Mouse (Mus musculus) hindbrain, embryonic 15.5 days (tissue): ENCODE results near the gene Gk5. TPM values are rescaled to one million over a fixed set of nuclear protein-coding genes. Genes with fewer than 3 reads are reported as not detected.

ENCODE experiments used
- ATAC-seq: fragments of 200-750 bp; cut with Nextera tagmentation; 2 replicates; pipeline ENCODE4 v1.8.0; 2017; ENCODE audit warnings: low read depth, moderate number of reproducible peaks, moderate TSS enrichment; ENCODE audit not compliant: low FRiP score
- H3K27ac ChIP-seq: fragments of 300-500 bp; sonication (generic); replicated peaks from 2 replicates; pipeline ENCODE4 v1.5.1; 2015; ENCODE audit warnings: mild to moderate bottlenecking, inconsistent platforms
- H3K27me3 ChIP-seq: fragments of 300-500 bp; sonication (generic); 2 replicates; pipeline ENCODE4 v1.6.1; 2015; ENCODE audit warnings: control low read depth, inconsistent platforms
- H3K36me3 ChIP-seq: fragments of 300-500 bp; sonication (generic); 2 replicates; pipeline ENCODE4 v1.6.1; 2015; ENCODE audit warnings: control low read depth, inconsistent platforms
- H3K4me1 ChIP-seq: fragments of 300-500 bp; sonication (generic); replicated peaks from 2 replicates; pipeline ENCODE4 v1.6.1; 2015; ENCODE audit warnings: control low read depth, inconsistent platforms
- H3K4me2 ChIP-seq: fragments of 300-500 bp; sonication (generic); 2 replicates; pipeline ENCODE4 v1.6.1; 2015; ENCODE audit warnings: moderate library complexity, mild to moderate bottlenecking, inconsistent platforms
- H3K4me3 ChIP-seq: fragments of 300-500 bp; sonication (generic); 2 replicates; pipeline ENCODE4 v1.5.1; 2015; ENCODE audit warnings: mild to moderate bottlenecking, inconsistent platforms
- H3K9ac ChIP-seq: fragments of 300-500 bp; sonication (generic); 2 replicates; pipeline ENCODE4 v1.6.1; 2015; ENCODE audit warnings: inconsistent platforms
- H3K9me3 ChIP-seq: fragments of 300-500 bp; sonication (generic); 2 replicates; pipeline ENCODE4 v1.6.1; 2016; ENCODE audit warnings: control low read depth, inconsistent platforms
- WGBS: fragments of 180-500 bp; shearing (Covaris S2); methylation state at CpG from one replicate; pipeline ENCODE4 v1.1.7; 2015; 5-methylcytosine and 5-hydroxymethylcytosine counted together
- polyA plus RNA-seq: library from polyadenylated mRNA; unstranded; fragments of >200 nt; fragmentation: Nextera tagmentation; extraction: Ambion mirVana; gene quantifications from 2 replicates; pipeline ENCODE4 v1.2.1, GENCODE M21; 2015

Gk5 gene
- polyA plus RNA-seq, 1 experiment from 2014 or later, result 3.2 TPM

DNA sequence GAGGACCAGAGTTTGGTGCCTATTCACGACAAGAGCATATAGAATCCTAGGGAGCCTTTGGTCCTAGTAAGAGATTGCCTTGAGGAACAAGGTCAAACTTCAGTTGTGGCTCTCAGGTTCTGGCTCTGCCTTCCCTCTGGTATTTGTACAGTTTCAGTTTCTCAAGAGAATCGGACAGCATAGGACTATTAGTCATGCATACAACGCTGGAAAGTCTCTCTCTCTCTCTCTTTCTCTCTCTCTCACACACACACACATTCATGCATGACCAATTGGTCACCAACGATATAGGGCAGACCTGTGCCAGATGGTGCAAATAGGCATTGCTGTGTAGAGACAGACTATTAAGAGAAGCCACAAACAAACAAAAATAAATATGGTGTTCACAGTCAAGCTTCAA, 946 bp upstream of the Gk5 start:
- ATAC-seq, result no peak
- no peaks in the 10 kb centered on the region for H3K4me1 ChIP-seq
- WGBS, result 72% methylated on average over 4 of the region's 4 CpGs
- no peaks in the 10 kb centered on the region for H3K27me3 ChIP-seq
- no peak overlapping the region for H3K9ac ChIP-seq
- no peak overlapping the region for H3K27ac ChIP-seq
- H3K4me3 ChIP-seq, result peak overlapping the region; percentile 79; the same call in 1 of the 2 replicates
- H3K36me3 ChIP-seq, result no peaks in the 10 kb centered on the region
- peak overlapping the region; percentile 77 for H3K4me2 ChIP-seq
- H3K9me3 ChIP-seq, result no peaks in the 10 kb centered on the region

DNA sequence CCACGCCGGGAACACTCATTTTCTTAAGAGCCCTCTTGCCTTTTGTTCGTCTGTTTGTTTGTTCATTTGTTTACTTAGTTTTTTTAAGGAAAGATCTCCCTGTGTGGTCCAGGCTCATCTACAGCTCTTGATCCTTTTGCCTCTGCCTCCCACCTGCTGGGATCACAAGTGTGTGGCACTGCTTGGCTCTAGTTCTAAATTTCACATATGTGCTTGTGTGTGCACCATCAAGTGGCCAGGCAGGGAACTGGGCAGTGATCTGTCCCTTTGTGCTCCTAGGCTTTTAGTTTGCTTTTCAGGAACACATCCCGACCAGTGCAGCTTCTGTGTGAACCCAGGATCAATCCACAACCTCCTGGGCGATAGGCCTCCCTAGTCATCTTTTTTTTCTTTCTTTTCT, 8.8 kb downstream of the Gk5 start:
- no peak overlapping the region for H3K4me3 ChIP-seq
- H3K4me2 ChIP-seq, result no peak overlapping the region
- no peaks in the 10 kb centered on the region for H3K9me3 ChIP-seq
- H3K9ac ChIP-seq, result no peak overlapping the region
- no peak overlapping the region for H3K27ac ChIP-seq
- ATAC-seq, result no peak
- no peaks in the 10 kb centered on the region for H3K4me1 ChIP-seq
- no peaks in the 10 kb centered on the region for H3K36me3 ChIP-seq
- no peaks in the 10 kb centered on the region for H3K27me3 ChIP-seq
- WGBS, result 59% methylated on average over 5 of the region's 5 CpGs

DNA sequence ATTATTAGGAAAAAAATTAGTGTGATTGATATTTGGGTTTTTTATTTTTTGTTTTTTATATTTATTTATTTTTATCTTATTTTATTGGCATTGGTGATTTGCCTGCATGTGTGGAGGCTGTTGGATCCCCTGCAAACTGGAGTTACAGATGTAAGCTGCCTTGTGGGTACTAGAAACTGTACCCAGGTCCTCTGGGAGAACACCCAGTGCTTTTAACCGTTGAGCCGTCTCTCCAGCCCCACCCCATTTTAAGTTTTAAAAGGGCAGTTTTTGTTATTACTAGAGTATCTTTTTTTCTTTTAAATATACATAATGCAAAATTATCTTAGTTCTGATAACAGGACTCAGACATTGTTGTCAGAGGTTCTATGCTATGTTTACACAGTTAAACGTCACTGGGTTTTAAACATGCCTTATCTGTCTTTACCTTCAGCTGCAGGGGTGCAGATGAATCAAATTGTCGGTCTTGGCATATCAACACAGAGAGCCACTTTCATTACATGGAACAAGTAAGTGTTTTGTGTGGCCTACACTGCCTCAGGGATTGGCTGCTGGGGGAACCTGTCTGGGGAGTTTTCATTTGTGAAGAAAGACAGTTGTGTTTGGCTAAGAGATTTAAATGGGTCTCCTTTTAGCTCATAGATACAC, 13.9 kb downstream of the Gk5 start:
- Histone ChIP-seq H3K4me1 (no peaks in the 10 kb centered on the region), H3K9me3 (no peaks in the 10 kb centered on the region), H3K36me3 (no peaks in the 10 kb centered on the region), H3K4me3 (no peak overlapping the region), H3K4me2 (no peak overlapping the region), H3K27me3 (no peaks in the 10 kb centered on the region), H3K27ac (no peak overlapping the region), H3K9ac (no peak overlapping the region)
- no peak for ATAC-seq
- WGBS, result 84% methylated on average over 4 of the region's 4 CpGs

DNA sequence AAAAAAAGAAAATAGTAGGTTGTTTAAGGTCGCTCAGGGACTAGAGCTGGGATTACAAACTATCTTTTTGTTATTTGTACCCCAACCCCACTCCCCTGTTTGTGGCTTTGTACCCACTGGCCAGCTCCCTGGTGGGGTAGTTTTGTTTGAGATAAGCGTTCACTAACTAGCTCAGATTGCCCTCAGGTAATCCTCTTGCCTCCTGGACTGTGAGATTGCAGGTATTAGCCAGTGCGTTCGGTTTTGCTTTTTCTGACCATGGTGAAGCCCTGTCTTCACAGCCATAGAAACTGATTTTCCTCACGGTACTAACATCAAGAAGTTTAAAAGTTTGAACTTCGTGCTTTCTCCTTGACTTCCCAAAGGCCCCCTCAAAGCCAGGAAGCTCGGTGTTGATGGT, 15.3 kb downstream of the Gk5 start:
- no peaks in the 10 kb centered on the region for H3K9me3 ChIP-seq
- no peaks in the 10 kb centered on the region for H3K27me3 ChIP-seq
- no peak overlapping the region for H3K4me3 ChIP-seq
- H3K36me3 ChIP-seq, result no peaks in the 10 kb centered on the region
- H3K9ac ChIP-seq, result no peak overlapping the region
- H3K4me2 ChIP-seq, result no peak overlapping the region
- WGBS, result 87% methylated on average over 7 of the region's 7 CpGs
- ATAC-seq, result no peak
- H3K4me1 ChIP-seq, result no peaks in the 10 kb centered on the region
- H3K27ac ChIP-seq, result no peak overlapping the region

DNA sequence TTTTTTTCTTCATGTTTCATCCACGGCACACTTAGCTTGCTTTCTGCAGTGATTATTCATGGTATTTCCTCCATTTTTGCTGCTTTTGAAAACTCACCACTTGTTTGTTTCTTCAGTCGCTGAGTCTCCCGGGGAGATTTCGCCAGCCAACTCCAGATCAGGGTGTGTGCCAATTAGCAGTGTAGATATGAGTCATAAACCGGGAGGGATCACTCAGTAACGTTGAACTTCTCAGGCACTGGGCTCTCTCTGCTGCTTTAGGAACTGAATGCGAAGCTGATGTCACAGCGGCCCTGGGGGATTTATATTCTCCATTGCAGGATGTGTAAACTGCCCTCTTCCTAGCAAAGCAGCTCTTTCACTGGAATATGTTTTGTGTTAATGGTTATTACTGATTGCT, 15.8 kb downstream of the Gk5 start:
- Histone ChIP-seq H3K36me3 (no peaks in the 10 kb centered on the region), H3K27ac (no peak overlapping the region), H3K27me3 (no peaks in the 10 kb centered on the region), H3K4me3 (no peak overlapping the region), H3K9ac (no peak overlapping the region), H3K4me2 (no peak overlapping the region), H3K9me3 (no peaks in the 10 kb centered on the region), H3K4me1 (no peaks in the 10 kb centered on the region)
- WGBS, result 75% methylated on average over 8 of the region's 8 CpGs
- no peak for ATAC-seq

DNA sequence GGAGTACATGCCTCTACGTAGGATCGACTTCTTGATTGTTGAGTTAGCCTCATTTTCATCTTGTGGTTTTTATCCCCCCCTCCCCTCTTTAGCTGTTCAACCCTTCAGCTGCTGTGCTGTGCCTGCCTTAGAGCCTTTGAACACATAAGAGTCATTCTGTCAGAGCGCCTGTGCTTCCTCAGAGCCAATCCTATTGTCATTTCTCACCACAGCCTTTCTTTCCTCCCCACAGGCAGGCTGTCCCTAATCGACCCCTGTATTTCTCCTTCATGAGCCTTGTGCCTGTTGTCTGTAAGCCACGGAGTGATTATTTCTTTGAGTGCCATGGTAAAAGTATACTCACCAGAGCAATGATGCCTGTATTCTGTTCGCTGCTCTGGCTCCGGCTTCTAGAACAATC, 16.3 kb downstream of the Gk5 start:
- Histone ChIP-seq H3K27ac (no peak overlapping the region), H3K9ac (no peak overlapping the region), H3K27me3 (no peaks in the 10 kb centered on the region), H3K4me2 (no peak overlapping the region), H3K36me3 (no peaks in the 10 kb centered on the region), H3K9me3 (no peaks in the 10 kb centered on the region), H3K4me1 (no peaks in the 10 kb centered on the region), H3K4me3 (no peak overlapping the region)
- WGBS, result 57% methylated on average over 7 of the region's 7 CpGs
- ATAC-seq, result no peak

DNA sequence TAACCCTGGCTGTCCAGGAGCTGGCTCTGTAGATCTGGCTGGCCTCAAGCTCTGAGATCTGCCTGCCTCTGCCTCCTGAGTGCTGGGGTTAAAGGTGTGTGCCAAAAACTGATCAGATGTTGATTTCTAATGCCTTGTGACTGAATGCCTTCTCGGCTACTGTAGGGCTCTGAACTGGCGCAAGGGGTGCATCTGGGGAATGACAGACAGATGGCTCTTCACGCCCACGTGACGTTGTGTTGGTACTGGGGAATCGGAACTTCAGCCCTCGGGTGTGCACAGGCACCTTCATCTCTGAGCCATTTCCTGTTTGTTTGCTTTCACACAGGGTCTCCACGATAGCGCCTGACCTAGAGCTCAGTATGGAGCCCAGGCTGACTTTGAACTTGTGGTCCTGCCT, 19.8 kb downstream of the Gk5 start:
- no peak overlapping the region for H3K9ac ChIP-seq
- H3K27ac ChIP-seq, result no peak overlapping the region
- H3K4me2 ChIP-seq, result no peak overlapping the region
- H3K4me3 ChIP-seq, result no peak overlapping the region
- H3K4me1 ChIP-seq, result no peaks in the 10 kb centered on the region
- WGBS, result 94% methylated on average over 9 of the region's 9 CpGs
- no peak for ATAC-seq
- H3K36me3 ChIP-seq, result no peaks in the 10 kb centered on the region
- H3K9me3 ChIP-seq, result no peaks in the 10 kb centered on the region
- no peaks in the 10 kb centered on the region for H3K27me3 ChIP-seq

DNA sequence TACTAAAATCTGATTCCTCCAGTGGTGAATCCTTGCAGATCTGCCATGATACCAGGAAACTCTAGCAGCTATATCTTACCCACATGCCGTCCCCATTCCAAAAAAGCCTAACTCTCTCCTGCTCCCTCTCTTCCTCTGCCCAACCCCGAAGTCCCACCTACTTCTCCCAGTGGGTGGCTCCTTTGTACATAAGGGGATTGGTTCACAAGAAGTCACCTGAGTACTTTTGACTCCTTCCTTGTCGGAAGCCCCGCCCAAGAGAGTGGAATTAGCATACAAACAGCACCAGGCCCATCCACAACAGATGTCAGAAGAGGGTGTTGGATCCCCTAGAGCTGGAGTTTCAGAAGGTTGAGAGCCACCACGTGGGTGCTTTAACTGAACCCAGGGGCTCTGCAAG, 20.7 kb downstream of the Gk5 start:
- no peaks in the 10 kb centered on the region for H3K36me3 ChIP-seq
- H3K4me3 ChIP-seq, result no peak overlapping the region
- no peak overlapping the region for H3K9ac ChIP-seq
- no peaks in the 10 kb centered on the region for H3K4me1 ChIP-seq
- no peaks in the 10 kb centered on the region for H3K9me3 ChIP-seq
- H3K4me2 ChIP-seq, result no peak overlapping the region
- ATAC-seq, result no peak
- no peak overlapping the region for H3K27ac ChIP-seq
- WGBS, result 33% methylated on average over 5 of the region's 5 CpGs
- H3K27me3 ChIP-seq, result no peaks in the 10 kb centered on the region

DNA sequence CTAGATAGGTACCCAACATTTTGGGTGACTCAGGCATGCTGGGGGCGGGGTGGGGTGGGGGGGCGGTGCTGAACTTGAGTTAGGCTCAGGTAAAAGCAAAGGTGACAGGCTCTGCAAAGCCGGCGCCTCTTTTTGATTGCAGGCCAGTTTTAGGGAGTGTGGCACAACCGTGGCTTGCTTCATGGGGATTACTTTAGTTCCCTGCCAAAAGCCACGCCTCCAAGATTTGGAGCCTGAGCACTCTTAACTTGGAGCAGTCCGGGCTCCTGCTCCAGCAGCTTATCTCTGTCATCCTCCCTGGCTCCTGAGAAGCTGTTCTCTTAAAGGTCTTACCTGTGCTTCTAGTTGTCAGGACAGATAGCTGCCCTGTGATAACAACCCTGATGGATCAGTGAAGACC, 21.8 kb downstream of the Gk5 start:
- H3K4me1 ChIP-seq, result no peaks in the 10 kb centered on the region
- 77% methylated on average over 7 of the region's 7 CpGs for WGBS
- H3K4me2 ChIP-seq, result no peak overlapping the region
- no peak overlapping the region for H3K4me3 ChIP-seq
- no peaks in the 10 kb centered on the region for H3K9me3 ChIP-seq
- H3K9ac ChIP-seq, result no peak overlapping the region
- ATAC-seq, result no peak
- no peaks in the 10 kb centered on the region for H3K36me3 ChIP-seq
- no peak overlapping the region for H3K27ac ChIP-seq
- no peaks in the 10 kb centered on the region for H3K27me3 ChIP-seq

DNA sequence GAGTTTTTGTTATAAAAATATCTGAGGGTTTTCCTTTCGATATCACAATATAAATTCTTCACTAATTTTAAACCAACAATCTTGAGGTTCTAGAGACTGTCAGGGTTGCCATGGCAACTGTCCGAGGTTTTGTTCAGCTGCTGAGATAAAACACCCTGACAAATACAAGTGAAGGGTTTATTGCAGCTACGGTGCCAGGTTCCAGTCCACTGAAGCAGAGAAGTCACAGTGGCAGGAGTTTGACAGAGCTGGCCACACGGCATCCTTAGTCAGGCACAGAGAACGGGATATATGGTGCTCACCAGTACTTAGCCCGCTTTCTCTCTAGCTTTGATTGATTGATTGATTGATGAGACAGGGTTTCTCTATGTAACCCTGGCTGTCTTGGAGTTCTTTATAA, 23.3 kb downstream of the Gk5 start:
- no peaks in the 10 kb centered on the region for H3K9me3 ChIP-seq
- 39% methylated on average over 6 of the region's 6 CpGs for WGBS

DNA sequence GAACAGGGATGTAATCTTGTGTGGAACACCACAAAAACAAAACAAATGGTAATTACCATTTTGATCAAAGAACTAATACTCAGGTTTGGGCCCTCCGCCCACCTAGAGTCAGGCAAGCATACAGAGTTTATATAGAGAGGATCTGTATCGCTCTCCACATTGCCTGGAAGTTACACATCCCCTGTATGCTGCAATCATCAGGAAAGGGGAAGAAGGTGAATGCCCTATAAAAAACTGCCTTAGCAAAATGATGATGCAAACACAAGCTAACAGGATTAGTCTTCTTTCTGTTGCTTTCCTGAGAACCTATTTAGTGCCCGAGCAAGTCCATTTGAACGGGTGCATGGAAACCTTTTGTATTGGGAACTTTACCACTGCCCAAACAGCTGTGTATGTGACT, 24.5 kb downstream of the Gk5 start:
- 91% methylated on average over 4 of the region's 4 CpGs for WGBS
- H3K27me3 ChIP-seq, result no peaks in the 10 kb centered on the region
- no peaks in the 10 kb centered on the region for H3K9me3 ChIP-seq
- H3K4me3 ChIP-seq, result no peak overlapping the region
- H3K27ac ChIP-seq, result no peak overlapping the region
- no peak for ATAC-seq
- H3K9ac ChIP-seq, result no peak overlapping the region
- no peaks in the 10 kb centered on the region for H3K4me1 ChIP-seq
- H3K4me2 ChIP-seq, result no peak overlapping the region
- H3K36me3 ChIP-seq, result peaks cover 7% of the 10 kb centered on the region; the same call in 1 of the 2 replicates

More for the DNA sequence above, 23.3 kb downstream of the Gk5 start:
- Histone ChIP-seq H3K9ac (no peak overlapping the region), H3K4me2 (no peak overlapping the region), H3K4me1 (no peaks in the 10 kb centered on the region), H3K27me3 (no peaks in the 10 kb centered on the region), H3K4me3 (no peak overlapping the region), H3K27ac (no peak overlapping the region), H3K36me3 (peaks cover 7% of the 10 kb centered on the region; the same call in 1 of the 2 replicates)
- ATAC-seq, result no peak

DNA sequence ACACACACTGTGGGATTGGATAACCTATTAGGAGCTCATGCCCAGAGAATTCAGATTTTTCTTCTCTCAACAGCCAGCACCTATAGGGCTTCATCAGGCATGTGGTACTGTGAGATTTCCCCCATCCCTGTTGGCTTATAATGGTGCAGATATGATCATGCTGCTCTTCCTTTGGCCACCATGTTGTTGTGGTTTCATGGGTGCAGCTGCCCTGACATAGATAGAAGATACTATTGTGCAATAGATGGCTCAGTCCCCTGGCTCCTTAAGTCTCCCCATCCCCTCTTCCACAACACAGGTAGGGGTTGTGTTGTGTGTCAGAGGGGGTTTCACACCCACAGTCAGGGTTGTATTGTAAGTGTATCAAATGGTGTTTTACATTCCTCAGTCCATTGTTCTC, 25.7 kb downstream of the Gk5 start:
- H3K4me1 ChIP-seq, result no peaks in the 10 kb centered on the region
- H3K9me3 ChIP-seq, result no peaks in the 10 kb centered on the region
- no peak overlapping the region for H3K9ac ChIP-seq
- H3K27ac ChIP-seq, result no peak overlapping the region
- no peak overlapping the region for H3K4me3 ChIP-seq
- no peak overlapping the region for H3K4me2 ChIP-seq
- no peaks in the 10 kb centered on the region for H3K27me3 ChIP-seq
- peaks cover 7% of the 10 kb centered on the region; the same call in 1 of the 2 replicates for H3K36me3 ChIP-seq
- ATAC-seq, result no peak

DNA sequence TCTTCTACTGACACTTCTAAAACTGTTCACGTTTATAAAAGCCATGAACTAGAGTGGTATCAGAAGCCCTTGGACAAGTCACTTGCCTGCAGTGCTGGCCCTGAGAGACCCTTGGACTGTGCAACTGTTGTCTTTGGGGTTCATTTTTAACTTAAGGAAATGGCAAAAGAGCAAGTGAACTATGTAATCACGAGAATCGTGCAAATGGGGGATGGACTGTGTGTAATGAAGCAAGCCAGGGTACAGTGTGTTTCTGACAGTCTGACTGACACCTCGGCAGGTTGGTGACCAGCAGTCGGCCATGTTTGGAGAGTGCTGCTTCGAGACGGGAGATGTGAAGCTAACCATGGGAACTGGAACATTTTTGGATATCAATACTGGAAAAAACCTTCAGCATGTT, 33.6 kb downstream of the Gk5 start:
- H3K4me2 ChIP-seq, result no peak overlapping the region
- no peak overlapping the region for H3K9ac ChIP-seq
- no peak overlapping the region for H3K27ac ChIP-seq
- H3K36me3 ChIP-seq, result 0 out of 2 replicates have a peak, but pooled peaks cover 11% of the 10 kb centered on the region
- no peak overlapping the region for H3K4me3 ChIP-seq
- H3K4me1 ChIP-seq, result no peaks in the 10 kb centered on the region
- ATAC-seq, result no peak
- no peaks in the 10 kb centered on the region for H3K9me3 ChIP-seq
- WGBS, result 89% methylated on average over 7 of the region's 7 CpGs
- no peaks in the 10 kb centered on the region for H3K27me3 ChIP-seq
